Mouse (Mus musculus) cerebellum, adult 11-12 months (tissue): Measurements from ENCODE around the gene Asic2.

ENCODE experiments used
- DNase-seq: peaks from one replicate; pipeline ENCODE4 v3.0.0; 2022

Asic2 gene

GRCm38 (mm10) chr11:80966040-80966439 lies 1002.2 kb downstream of the Asic2 start:
- DNase-seq = no peak

DNA sequence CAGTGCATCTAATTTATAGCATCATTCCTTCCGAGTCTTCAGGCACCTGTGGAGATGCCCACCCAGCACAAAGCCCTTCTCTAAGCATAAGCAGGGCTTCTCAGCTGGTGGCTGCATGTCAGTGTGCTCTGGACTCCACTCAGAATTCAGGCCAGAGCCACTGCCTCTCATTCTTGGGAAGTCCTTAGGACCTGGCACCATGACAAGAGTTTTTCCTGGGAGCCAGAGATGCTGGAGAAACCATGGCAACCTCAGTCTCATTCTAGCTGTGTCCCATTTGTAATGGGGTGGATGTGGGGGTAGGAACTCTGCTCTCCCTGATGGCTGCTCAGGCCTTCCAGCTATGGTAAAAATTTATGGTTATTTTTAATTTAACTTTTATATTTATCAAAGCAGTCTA lies 1006.9 kb downstream of the Asic2 start:
- DNase-seq = peak; percentile 41

DNA sequence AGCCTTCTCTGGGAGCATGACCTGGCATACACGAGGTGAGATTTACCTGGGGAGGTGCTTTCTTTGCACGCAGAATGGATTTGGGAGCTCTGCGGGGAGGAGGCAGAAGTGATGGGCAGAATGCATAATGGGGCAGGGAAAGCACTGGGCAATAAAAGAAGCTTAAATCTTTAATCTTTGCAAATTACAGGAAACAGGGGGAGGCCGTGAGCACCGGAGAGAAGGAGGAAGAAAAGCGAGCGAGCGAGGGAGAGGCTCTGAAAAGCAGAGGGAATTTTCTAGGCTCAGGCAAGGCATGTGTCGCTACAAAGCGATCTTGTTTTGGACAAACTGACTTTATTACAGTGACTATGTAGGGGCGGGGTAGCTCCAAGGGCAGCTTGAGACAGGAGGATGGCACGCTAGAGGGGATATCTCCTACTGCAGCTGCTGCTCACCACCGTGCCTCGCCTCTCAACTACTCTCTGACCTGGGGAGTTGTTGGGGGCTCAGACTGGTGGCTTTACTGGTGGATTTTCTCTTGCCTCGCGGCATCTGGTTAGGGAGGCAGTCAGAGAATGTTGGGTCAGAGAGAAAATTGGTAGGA lies 1010.1 kb downstream of the Asic2 start:
- no peak for DNase-seq

DNA sequence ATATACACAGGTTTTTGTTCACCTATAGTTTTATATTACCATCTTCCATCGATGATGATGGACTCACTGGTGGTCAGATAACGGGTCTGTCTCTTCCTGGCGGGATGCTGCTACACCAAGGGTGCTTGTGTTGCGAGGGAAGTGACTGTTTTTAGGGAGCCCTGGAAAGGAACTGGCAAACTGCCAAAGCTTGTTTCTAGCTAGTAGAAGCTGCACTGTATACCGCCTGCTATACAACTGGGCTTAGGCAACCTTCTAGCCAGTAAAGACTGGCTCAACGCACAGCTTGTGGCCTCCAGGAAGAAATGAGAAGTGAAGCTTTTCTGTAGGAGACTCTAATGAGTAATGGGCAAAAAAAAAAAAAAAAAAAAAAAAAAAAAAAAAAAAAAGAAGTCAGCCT lies 1012.3 kb downstream of the Asic2 start:
- no peak for DNase-seq

GRCm38 (mm10) chr11:80954147-80954546 lies 1014.1 kb downstream of the Asic2 start:
- no peak for DNase-seq

DNA sequence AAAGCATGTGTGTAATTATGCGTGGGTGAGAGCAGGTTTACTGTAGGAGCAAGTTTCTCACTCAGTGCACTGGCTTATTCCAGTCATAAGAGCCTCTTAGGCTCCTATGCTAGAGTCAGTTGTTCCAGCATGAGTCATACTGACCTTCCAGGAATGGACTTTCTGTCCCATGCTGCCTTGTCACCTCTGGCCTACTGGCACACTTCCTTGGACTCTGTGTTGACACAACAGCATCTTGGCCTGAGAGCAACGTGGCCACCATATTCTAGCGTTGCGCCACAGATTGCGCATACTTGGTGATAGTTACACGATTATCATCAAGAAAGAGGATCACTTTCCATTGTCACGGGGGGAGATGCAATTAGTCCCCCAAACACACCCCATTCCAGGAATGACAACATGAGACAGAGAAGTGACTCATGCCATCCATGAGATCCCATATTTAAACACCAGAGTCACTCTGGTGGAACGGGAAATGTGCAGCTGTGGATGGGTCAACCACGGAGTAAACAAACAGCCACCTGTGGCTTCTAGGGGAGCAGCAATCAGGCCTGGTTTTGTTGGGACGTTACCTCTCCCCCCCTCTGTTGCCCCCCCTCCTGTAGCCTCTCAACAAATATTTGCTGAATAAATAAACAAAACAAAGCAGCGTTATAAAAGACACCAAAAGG lies 1019.1 kb downstream of the Asic2 start:
- DNase-seq = no peak

GRCm38 (mm10) chr11:80948103-80948502 lies 1020.2 kb downstream of the Asic2 start:
- DNase-seq = no peak

DNA sequence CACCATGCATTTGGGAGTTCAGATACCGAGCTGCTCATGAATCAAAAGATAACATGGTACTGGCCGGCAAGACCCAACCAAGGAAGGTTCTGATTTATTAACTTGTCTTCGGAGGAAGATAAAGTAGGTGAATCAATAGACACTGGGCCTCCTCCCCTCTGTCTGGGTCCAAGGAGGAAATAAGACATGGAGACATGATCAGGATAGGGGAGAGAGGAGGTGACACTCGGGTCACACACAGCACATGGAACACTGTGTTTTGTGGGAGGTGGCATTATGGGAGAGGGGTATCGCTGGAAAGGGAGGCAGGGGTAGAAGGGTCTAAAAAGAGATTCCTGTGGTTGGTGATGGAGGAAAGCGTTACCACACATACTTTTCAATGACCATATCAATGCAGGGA lies 1022.1 kb downstream of the Asic2 start:
- DNase-seq = no peak

GRCm38 (mm10) chr11:80923286-80923951 lies 1044.8 kb downstream of the Asic2 start:
- no peak for DNase-seq

DNA sequence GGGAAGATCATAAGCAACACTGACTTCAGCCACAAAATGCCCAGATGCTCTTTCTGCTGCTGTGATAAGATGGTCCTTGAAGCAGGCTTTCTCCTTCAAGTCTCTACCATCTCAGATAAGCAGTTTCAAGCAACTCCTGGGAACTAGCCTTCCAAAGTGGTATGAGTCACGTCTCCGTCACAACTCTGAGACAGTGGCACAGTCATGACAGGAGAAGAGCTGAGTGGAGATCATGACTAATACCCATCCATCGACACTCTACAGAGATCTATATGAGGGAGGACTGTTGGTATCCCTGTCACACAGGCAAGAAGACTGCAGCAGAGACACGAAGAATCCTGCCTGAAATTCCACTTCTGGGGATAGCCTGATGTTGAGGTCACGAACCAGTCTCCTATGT lies 1049.9 kb downstream of the Asic2 start:
- no peak for DNase-seq

GRCm38 (mm10) chr11:80917688-80918087 lies 1050.6 kb downstream of the Asic2 start:
- no peak for DNase-seq

- DNase-seq = peak; percentile 26
Observed at GRCm38 (mm10) chr11:80913408-80914024, 1054.7 kb downstream of the Asic2 start.

DNA sequence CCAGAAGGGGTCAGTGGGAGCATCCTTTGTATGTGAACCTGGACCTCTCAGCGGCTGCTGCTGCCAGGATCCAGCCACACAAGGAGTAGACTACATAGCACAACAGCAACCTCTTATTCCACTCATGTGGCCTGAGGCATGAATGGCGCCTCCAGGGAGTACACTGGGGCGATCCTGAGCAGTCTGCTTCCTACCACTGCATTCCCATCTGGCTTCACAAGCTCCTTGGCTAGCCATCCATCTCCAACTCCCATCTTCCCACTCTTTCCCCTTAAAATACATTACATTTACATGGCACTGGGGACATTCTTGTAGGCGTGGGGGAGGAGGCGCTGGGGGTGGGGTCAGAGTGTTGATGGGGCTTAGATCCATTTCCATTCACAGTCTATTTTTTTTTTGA lies 1055.5 kb downstream of the Asic2 start:
- no peak for DNase-seq

DNA sequence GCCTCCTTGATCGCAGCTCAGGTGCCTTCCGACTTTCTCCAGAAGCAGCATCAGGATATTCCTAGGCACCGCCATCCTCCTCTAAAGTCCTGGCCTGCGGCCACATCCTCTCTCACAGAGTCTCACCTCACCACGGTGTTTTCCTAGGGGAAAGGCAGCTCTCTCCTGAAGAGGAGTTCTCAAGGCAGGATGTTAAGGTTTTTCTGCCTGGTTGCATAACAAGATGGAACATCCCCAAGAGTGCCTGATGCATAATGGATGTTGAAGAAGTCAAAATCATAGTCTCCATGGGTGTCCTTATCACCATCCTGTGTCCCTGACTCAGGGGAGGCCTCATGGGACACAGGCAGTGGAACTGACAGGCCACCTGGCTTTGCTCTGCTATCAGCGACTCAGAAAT lies 1060.4 kb downstream of the Asic2 start:
- DNase-seq = no peak

GRCm38 (mm10) chr11:80906456-80906855 lies 1061.8 kb downstream of the Asic2 start:
- peak; percentile 49 for DNase-seq

DNA sequence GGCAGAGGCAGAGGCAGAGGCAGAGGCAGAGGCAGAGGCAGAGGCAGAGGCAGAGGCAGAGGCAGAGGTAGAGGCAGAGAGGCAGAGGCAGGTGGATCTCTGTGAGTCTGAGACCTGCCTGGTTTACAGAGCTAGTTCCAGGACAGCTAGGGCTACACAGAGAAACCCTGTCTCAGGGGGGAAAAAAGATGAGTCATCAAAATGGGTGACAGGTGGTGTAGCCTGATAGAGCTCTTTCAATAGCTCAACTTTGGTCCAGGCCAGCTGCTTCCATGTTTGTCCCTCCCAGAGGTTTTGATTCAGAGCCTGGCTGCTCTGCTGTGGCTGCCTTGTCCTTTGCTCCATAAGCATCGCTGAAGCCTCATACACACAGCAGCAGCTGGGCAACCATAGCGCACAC lies 1063.7 kb downstream of the Asic2 start:
- no peak for DNase-seq

- DNase-seq = no peak
Observed at GRCm38 (mm10) chr11:80903426-80903825, 1064.8 kb downstream of the Asic2 start.

DNA sequence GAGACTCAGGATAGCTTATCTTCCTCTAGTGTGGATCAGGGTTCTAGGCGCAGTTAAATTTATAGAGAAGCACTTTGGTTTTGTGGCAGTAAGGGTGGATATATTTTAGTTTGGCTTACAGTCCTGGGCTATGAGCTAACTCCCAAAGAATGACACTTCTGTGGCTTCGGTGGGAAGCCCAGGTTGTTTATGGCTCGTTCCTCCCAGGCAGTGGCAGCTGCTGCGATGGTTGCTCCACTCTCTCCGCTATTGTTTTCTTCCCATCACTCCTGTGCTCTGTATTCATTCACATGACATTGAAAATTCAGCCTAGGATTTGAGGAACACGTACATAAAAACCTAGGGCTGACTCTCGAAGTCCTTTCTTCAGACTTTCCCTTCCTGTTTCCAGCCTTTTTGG lies 1065.6 kb downstream of the Asic2 start:
- no peak for DNase-seq

- no peak for DNase-seq
Observed at GRCm38 (mm10) chr11:80900555-80900954, 1067.7 kb downstream of the Asic2 start.

GRCm38 (mm10) chr11:80895853-80896252 lies 1072.4 kb downstream of the Asic2 start:
- DNase-seq = no peak

- DNase-seq = no peak
Observed at GRCm38 (mm10) chr11:80889336-80890063, 1078.8 kb downstream of the Asic2 start.

DNA sequence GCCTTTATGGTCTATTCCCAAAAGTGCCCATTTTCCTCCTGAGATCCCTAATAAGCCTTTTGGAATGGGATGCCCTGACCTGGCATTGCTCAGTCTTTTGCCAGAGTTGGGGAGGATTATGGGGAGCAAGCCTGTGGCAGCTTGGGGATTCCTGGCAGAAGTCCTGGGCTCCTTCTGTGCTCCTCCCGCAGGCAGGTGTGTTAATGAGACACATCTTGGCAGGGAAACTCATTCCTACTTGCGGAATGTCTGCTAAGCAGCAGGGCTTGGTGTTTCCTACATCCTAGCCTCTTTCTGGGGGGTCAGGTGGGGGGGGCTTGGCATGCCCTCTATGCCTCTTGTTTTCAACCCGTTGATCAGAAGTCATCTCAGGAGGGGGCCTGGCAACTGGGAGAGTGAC lies 1081.2 kb downstream of the Asic2 start:
- peak; percentile 72 for DNase-seq

GRCm38 (mm10) chr11:80886365-80886764 lies 1081.9 kb downstream of the Asic2 start:
- DNase-seq = no peak
